Mouse (Mus musculus) limb, embryonic 11.5 days (tissue): ENCODE data around the gene Thsd7a. TPM values are rescaled to one million over a fixed set of nuclear protein-coding genes. Genes with fewer than 3 reads are reported as not detected.

Source experiments
- ATAC-seq: fragments of 200-750 bp; cut with Nextera tagmentation; 2 replicates; pipeline ENCODE4 v1.8.0; 2017; ENCODE audit warnings: low read depth; ENCODE audit not compliant: insufficient number of reproducible peaks, low FRiP score, low TSS enrichment
- DNase-seq: peaks from one replicate; pipeline ENCODE4 v3.0.0-alpha.2; 2015; ENCODE audit warnings: low spot score
- H3K27ac ChIP-seq: fragments of 300-500 bp; sonication (generic); replicated peaks from 2 replicates; pipeline ENCODE4 v1.5.1; 2014; ENCODE audit warnings: low read depth, mild to moderate bottlenecking, low read length
- H3K27me3 ChIP-seq: fragments of 300-500 bp; sonication (generic); 2 replicates; pipeline ENCODE4 v1.6.1; 2014; ENCODE audit warnings: mild to moderate bottlenecking, low read length, mixed read lengths; ENCODE audit not compliant: control insufficient read depth, insufficient read depth
- H3K36me3 ChIP-seq: fragments of 300-500 bp; sonication (generic); 2 replicates; pipeline ENCODE4 v1.6.1; 2014; ENCODE audit warnings: mild to moderate bottlenecking, low read length, moderate library complexity, mixed read lengths; ENCODE audit not compliant: control insufficient read depth, insufficient read depth
- H3K4me1 ChIP-seq: fragments of 300-500 bp; sonication (generic); 2 replicates; pipeline ENCODE4 v1.6.1; 2014; ENCODE audit warnings: low read length, mixed read lengths; ENCODE audit not compliant: control insufficient read depth, insufficient read depth
- H3K4me2 ChIP-seq: fragments of 300-500 bp; sonication (generic); 2 replicates; pipeline ENCODE4 v1.6.1; 2014; ENCODE audit warnings: low read depth, mild to moderate bottlenecking, moderate library complexity; ENCODE audit not compliant: severe bottlenecking
- H3K4me3 ChIP-seq: fragments of 300-500 bp; sonication (generic); 2 replicates; pipeline ENCODE4 v1.5.1; 2014; ENCODE audit warnings: low read depth, low read length
- H3K9ac ChIP-seq: fragments of 300-500 bp; sonication (generic); 2 replicates; pipeline ENCODE4 v1.6.1; 2014; ENCODE audit warnings: mild to moderate bottlenecking, low read length
- H3K9me3 ChIP-seq: fragments of 300-500 bp; sonication (generic); 2 replicates; pipeline ENCODE4 v1.6.1; 2016; ENCODE audit warnings: low read length; ENCODE audit not compliant: control insufficient read depth
- WGBS: fragments of 180-500 bp; shearing (Covaris S2); extraction: QIAGEN DNeasy Blood & Tissue Kit; methylation state at CpG from one replicate; pipeline ENCODE4 v1.1.7; 2014; 5-methylcytosine and 5-hydroxymethylcytosine counted together
- polyA plus RNA-seq: library from polyadenylated mRNA; unstranded; fragments of >200 nt; fragmentation: Nextera tagmentation; extraction: Ambion mirVana; gene quantifications from 2 replicates; pipeline ENCODE4 v1.2.1, GENCODE M21; 2014

The Thsd7a gene
- polyA plus RNA-seq, 1 experiment from 2014 or later: 1.5 TPM

DNA sequence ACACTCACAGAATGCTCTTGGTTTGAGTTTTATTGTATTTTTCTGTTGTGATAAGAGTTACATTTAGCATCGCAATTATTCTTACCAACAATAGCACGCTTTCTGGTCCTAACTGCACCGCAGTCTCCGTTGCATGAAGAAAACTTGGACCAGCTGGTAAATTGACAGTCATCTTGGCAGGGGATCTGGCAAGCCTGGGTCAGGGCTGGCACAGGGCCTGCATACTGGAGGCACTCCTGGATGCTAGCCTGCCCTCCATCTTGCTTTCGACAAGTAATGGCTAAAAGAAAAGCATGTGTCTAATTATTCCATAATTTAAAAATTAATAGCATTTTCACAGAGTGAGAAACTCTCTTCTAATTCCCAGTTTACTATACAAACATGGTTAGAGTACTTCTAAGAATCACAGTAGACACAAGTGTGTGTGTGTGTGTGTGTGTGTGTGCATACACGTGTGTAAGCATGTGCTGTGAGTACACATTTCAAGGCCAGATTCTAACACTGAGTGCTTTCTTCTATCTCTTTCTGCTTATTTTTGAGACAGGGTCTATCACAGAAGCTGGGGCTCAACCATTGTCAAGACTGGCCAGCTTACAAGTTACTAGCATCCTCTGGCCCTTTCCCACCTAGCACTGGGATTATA is 368.0 kb downstream of the Thsd7a start:
- Histone ChIP-seq H3K27ac (no peak overlapping the region), H3K36me3 (no peaks in the 10 kb centered on the region), H3K9ac (no peak overlapping the region), H3K9me3 (no peaks in the 10 kb centered on the region), H3K4me1 (no peaks in the 10 kb centered on the region), H3K4me3 (no peak overlapping the region), H3K27me3 (no peaks in the 10 kb centered on the region), H3K4me2 (no peak overlapping the region)
- ATAC-seq (no peak), DNase-seq (no peak)
- WGBS: 93% methylated on average over 6 of the region's 6 CpGs

DNA sequence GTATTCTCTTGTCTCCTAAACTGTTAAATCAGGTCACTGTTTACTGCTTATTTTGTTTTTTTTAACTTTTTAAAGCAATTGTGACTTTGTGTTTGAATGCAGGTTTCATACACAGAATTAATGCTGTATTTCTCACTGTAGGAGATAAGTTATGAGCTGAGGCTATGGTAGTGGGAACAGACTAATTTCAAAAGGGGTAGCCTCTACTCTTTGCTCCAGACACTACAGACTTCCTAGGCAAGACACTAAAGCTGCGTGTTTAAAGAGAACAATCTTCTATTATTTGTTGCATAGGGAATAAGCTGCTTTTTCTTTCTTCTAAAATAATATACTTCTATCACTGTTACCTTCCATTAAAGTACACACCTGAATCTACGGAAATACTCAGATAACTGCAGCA is 368.5 kb downstream of the Thsd7a start:
- Histone ChIP-seq H3K27me3 (no peaks in the 10 kb centered on the region), H3K4me1 (no peaks in the 10 kb centered on the region), H3K9ac (no peak overlapping the region), H3K4me3 (no peak overlapping the region), H3K27ac (no peak overlapping the region), H3K36me3 (no peaks in the 10 kb centered on the region), H3K9me3 (no peaks in the 10 kb centered on the region), H3K4me2 (no peak overlapping the region)
- 90% methylated on average over 2 of the region's 2 CpGs for WGBS
- no peak for DNase-seq
- ATAC-seq: no peak

DNA sequence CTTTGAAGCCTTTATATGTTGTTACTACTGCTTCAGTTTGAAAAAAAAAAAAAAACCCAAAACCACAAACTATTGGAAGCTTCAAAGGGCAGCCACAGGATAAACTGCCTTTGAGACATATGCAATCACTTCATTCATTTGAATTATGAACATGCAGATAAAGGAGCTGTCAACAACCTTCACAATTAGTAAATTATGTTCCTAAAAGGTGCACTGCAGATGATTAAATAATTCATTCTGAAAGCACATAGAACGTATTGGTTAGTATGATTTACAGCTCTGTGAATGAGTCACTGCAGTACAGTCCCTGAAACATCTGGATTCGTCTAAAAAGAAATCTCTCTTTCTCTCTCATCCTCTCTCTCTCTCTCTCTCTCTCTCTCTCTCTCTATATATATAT is 390.5 kb downstream of the Thsd7a start:
- Histone ChIP-seq H3K4me2 (no peak overlapping the region), H3K27ac (no peak overlapping the region), H3K27me3 (no peaks in the 10 kb centered on the region), H3K4me3 (no peak overlapping the region), H3K9me3 (no peaks in the 10 kb centered on the region), H3K4me1 (no peaks in the 10 kb centered on the region), H3K36me3 (no peaks in the 10 kb centered on the region), H3K9ac (no peak overlapping the region)
- ATAC-seq (peak; percentile 65; the same call in 1 of the 2 replicates), DNase-seq (no peak)
- 29% methylated on average over 2 of the region's 2 CpGs for WGBS

DNA sequence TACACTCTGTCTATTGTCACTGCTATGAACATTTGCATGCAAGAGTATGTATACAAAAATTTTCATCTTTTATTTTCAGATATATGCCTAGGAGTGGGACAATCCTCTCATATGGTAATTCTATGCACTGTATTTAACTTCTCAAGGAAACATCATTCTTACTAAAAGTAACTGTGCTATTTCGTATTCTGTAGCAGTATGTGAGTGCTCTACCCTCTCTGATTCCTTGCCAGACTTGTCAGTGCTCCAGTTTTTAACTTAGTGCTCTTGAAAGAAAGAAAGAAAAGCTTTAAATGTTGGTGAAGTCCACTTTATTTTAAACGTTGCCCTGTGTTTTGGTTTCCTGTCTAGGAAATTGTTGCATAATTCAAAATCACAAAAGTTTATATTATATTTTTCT is 395.6 kb downstream of the Thsd7a start:
- no peak overlapping the region for H3K27ac ChIP-seq
- 81% methylated on average over 2 of the region's 2 CpGs for WGBS
- H3K27me3 ChIP-seq: no peaks in the 10 kb centered on the region
- H3K4me1 ChIP-seq: no peaks in the 10 kb centered on the region
- H3K36me3 ChIP-seq: no peaks in the 10 kb centered on the region
- no peak overlapping the region for H3K4me2 ChIP-seq
- no peak overlapping the region for H3K9ac ChIP-seq
- DNase-seq: no peak
- H3K4me3 ChIP-seq: no peak overlapping the region
- no peaks in the 10 kb centered on the region for H3K9me3 ChIP-seq
- no peak for ATAC-seq

DNA sequence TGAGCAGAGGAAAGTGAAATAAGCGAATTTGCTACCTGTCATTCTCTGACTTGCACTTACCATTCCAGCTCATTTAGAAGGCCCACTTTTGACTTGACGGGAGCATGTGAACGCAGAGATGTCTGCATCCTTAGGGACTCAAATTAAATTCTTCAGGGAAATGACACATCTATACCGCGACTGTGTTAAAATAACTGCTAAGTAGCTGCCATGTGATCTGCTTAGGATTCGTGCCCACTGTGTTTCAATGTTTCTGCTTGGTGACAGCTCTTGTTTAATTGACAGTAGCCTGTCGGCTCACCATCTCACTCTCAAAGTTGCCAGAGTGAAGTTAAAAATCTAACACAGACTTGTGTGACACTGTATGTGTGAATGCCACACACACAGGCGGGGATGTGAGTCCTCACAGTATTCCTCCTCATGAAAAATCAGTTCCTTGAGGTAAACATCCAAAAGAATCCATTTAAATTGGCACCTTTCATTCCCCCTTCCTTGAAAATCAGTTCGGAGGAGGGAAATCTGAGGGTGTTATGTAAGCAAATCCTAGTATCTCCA is 397.0 kb downstream of the Thsd7a start:
- H3K27ac ChIP-seq: no peak overlapping the region
- no peaks in the 10 kb centered on the region for H3K9me3 ChIP-seq
- no peaks in the 10 kb centered on the region for H3K4me1 ChIP-seq
- DNase-seq (no peak), ATAC-seq (no peak)
- H3K27me3 ChIP-seq: no peaks in the 10 kb centered on the region
- no peak overlapping the region for H3K9ac ChIP-seq
- WGBS: 74% methylated on average over 9 of the region's 9 CpGs
- H3K4me3 ChIP-seq: no peak overlapping the region
- no peaks in the 10 kb centered on the region for H3K36me3 ChIP-seq
- H3K4me2 ChIP-seq: no peak overlapping the region

DNA sequence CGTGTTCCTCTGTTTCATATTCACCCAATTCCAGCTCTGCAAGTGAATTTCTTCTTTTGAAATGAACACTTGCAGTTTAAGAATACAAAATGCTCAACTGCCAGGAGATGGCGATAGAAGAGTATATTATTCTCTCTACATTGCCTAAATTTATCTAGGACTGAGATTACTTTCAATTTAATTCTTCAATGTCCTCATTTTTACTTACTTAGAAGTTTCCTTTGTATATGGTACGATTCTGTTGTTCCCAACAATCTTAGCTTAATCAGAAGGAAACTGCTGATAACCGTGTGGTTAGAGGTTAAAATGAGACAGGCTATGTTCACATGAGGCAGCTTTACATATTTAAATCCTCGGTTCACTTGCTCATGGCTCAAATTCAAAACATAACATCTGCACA is 398.5 kb downstream of the Thsd7a start:
- H3K4me3 ChIP-seq: no peak overlapping the region
- no peaks in the 10 kb centered on the region for H3K9me3 ChIP-seq
- DNase-seq (no peak), ATAC-seq (no peak)
- no peaks in the 10 kb centered on the region for H3K4me1 ChIP-seq
- no peak overlapping the region for H3K9ac ChIP-seq
- H3K36me3 ChIP-seq: no peaks in the 10 kb centered on the region
- H3K4me2 ChIP-seq: no peak overlapping the region
- 58% methylated on average over 5 of the region's 5 CpGs for WGBS
- H3K27me3 ChIP-seq: no peaks in the 10 kb centered on the region
- no peak overlapping the region for H3K27ac ChIP-seq

DNA sequence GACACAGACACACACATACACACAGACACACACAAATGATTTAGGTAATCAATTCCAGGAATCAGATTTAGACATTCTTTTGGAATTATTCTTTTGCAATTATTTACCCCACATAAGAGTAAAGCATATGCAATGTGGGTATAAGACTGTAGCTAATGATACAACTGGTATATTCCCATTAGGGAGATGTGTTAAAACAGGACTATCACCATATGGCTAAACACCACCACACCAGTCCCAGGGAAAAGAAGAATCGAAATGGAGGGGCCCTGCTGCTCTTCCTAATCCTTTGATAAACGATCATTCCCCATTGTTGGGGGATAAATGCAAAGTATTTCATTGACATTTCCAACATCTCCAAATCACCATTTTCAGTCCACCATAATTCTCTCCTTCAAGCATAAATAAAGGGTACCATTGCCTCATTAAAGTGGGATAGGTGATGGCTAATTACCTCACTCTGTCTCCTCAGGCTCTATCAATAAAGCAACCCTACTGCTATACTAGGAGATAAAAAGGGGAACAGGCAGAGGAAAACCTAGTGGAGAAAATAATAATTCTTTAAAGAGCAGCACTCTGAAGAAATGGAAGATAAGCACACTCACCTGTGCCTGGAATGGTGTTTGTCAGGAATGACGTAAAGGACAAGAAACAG is 400.0 kb downstream of the Thsd7a start:
- Histone ChIP-seq H3K36me3 (no peaks in the 10 kb centered on the region), H3K9ac (no peak overlapping the region), H3K4me3 (no peak overlapping the region), H3K4me1 (no peaks in the 10 kb centered on the region), H3K9me3 (no peaks in the 10 kb centered on the region), H3K27me3 (no peaks in the 10 kb centered on the region), H3K4me2 (no peak overlapping the region), H3K27ac (no peak overlapping the region)
- WGBS: 71% methylated on average over 3 of the region's 3 CpGs
- DNase-seq: no peak
- ATAC-seq: no peak

DNA sequence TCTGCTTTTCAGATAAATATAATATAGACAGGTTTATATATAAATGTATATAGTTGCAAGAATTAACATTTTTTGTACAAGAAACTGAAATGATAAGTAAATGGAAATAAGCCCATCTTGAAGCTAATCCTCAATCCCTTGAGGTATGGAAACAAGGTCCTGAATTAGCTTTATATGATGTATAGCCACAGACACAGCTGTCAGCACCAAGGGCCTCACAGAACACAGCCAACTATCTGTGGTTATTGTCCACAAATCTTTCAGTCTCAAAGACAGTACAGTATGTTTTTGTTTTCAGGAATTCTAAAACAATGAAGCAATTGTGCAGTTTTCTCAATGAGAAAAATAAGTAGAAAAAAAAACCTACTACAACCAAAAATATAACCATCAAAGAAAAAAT is 400.5 kb downstream of the Thsd7a start:
- no peaks in the 10 kb centered on the region for H3K9me3 ChIP-seq
- H3K4me2 ChIP-seq: no peak overlapping the region
- H3K4me3 ChIP-seq: no peak overlapping the region
- H3K4me1 ChIP-seq: no peaks in the 10 kb centered on the region
- no peak overlapping the region for H3K27ac ChIP-seq
- DNase-seq: no peak
- no peak overlapping the region for H3K9ac ChIP-seq
- no peaks in the 10 kb centered on the region for H3K27me3 ChIP-seq
- ATAC-seq: no peak
- no peaks in the 10 kb centered on the region for H3K36me3 ChIP-seq
